Mouse (Mus musculus) CH12.LX (cell line): ENCODE measurements at regions not wholly inside any gene's neighbourhood (a gene's known extent, or its start where the extent isn't known, plus 50 kb on each side); places are given as distances from the start of the nearest gene placed in this dataset.

ENCODE experiments used
- DNase-seq: peaks from one replicate; pipeline ENCODE4 v3.0.0-alpha.2; 2013; ENCODE audit errors: extremely low read depth
- H3K27ac ChIP-seq: 2 replicates; pipeline ENCODE4 v1.5.1; 2012; ENCODE audit warnings: low read depth, mild to moderate bottlenecking, control low read depth, moderate library complexity; ENCODE audit not compliant: insufficient read depth
- H3K27me3 ChIP-seq: replicated peaks from 2 replicates; pipeline ENCODE3; 2012; ENCODE audit warnings: inconsistent platforms
- H3K36me3 ChIP-seq, 2 experiments: replicated peaks in 1 of 2; 2 replicates each; pipeline versions ENCODE3 to v1.6.1; 2012; ENCODE audit warnings: inconsistent platforms in 1 of 2, low read length in 1 of 2, mild to moderate bottlenecking in 1 of 2, mixed read lengths in 1 of 2, moderate library complexity in 1 of 2; ENCODE audit not compliant: control insufficient read depth in 1 of 2, insufficient read depth in 1 of 2
- H3K4me1 ChIP-seq, 2 experiments: 2 replicates each; pipeline ENCODE4 v1.6.1; 2012; ENCODE audit warnings: inconsistent platforms in 1 of 2, moderate library complexity in 1 of 2; ENCODE audit not compliant: insufficient read depth in 2 of 2, control insufficient read depth in 1 of 2
- H3K4me2 ChIP-seq: 2 replicates; pipeline ENCODE4 v1.6.1; 2012; ENCODE audit warnings: low read depth, mild to moderate bottlenecking, control low read depth; ENCODE audit not compliant: poor library complexity, insufficient read depth, severe bottlenecking
- H3K4me3 ChIP-seq, 3 experiments: fragments of 150-350 bp in 1 of 3; sonication (generic) in 1 of 3; replicated peaks in 1 of 3; 2 replicates each; pipeline versions ENCODE3 to v1.5.1; 2011 to 2012; ENCODE audit warnings: low read depth in 2 of 3, low read length in 2 of 3, mild to moderate bottlenecking in 2 of 3, moderate library complexity in 2 of 3, control low read depth in 1 of 3, improper control_type of control experiment in 1 of 3, inconsistent platforms in 1 of 3, mixed read lengths in 1 of 3; ENCODE audit not compliant: poor library complexity in 1 of 3
- H3K79me2 ChIP-seq: replicated peaks from 2 replicates; pipeline ENCODE4 v1.6.1; 2012; ENCODE audit warnings: mild to moderate bottlenecking, moderate library complexity; ENCODE audit not compliant: control insufficient read depth, poor library complexity, insufficient read depth, severe bottlenecking; ENCODE audit errors: extremely low read depth
- H3K9ac ChIP-seq: 2 replicates; pipeline ENCODE4 v1.6.1; 2012; ENCODE audit warnings: low read depth, mild to moderate bottlenecking, control low read depth, moderate library complexity; ENCODE audit not compliant: insufficient read depth
- H3K9me3 ChIP-seq: replicated peaks from 2 replicates; pipeline ENCODE3; 2012; ENCODE audit warnings: low read length, inconsistent platforms, mixed read lengths
- BHLHE40 ChIP-seq: IDR thresholded peaks from 2 replicates; pipeline ENCODE4 v1.6.1; 2011; ENCODE audit warnings: mild to moderate bottlenecking, low read depth, low read length, improper control_type of control experiment
- CHD1 ChIP-seq: IDR thresholded peaks from 2 replicates; pipeline ENCODE4 v1.6.1; 2012; ENCODE audit warnings: low read depth, low read length, improper control_type of control experiment, inconsistent platforms
- CHD2 ChIP-seq: IDR thresholded peaks from 2 replicates; pipeline ENCODE4 v1.6.1; 2011; ENCODE audit warnings: low read length, improper control_type of control experiment
- CTCF ChIP-seq, 2 experiments: IDR thresholded peaks in 1 of 2; conservative IDR thresholded peaks in 1 of 2; 2 replicates each; pipeline ENCODE4 v1.5.1; 2011 to 2012; ENCODE audit warnings: low read depth in 2 of 2, low read length in 2 of 2, improper control_type of control experiment in 1 of 2, inconsistent platforms in 1 of 2, mild to moderate bottlenecking in 1 of 2, moderate library complexity in 1 of 2
- E2F4 ChIP-seq: IDR thresholded peaks from 2 replicates; pipeline ENCODE4 v1.6.1; 2011; ENCODE audit warnings: low read depth, low read length, improper control_type of control experiment; ENCODE audit not compliant: insufficient replicate concordance
- ELF1 ChIP-seq: IDR thresholded peaks from 2 replicates; pipeline ENCODE4 v1.6.1; 2014; ENCODE audit warnings: low read depth, mild to moderate bottlenecking, inconsistent platforms, low read length, improper control_type of control experiment
- IRF4 ChIP-seq: IDR thresholded peaks from 2 replicates; pipeline ENCODE4 v1.6.1; 2014; ENCODE audit warnings: low read depth, mild to moderate bottlenecking, inconsistent platforms, low read length, improper control_type of control experiment
- JUN ChIP-seq: IDR thresholded peaks from 2 replicates; pipeline ENCODE4 v1.6.1; 2011; ENCODE audit warnings: low read depth, mild to moderate bottlenecking, low read length, improper control_type of control experiment, moderate library complexity; ENCODE audit not compliant: insufficient read depth
- JUND ChIP-seq: conservative IDR thresholded peaks from 2 replicates; pipeline ENCODE4 v1.6.1; 2011; ENCODE audit warnings: low read depth, low read length, improper control_type of control experiment
- MEF2A ChIP-seq: IDR thresholded peaks from 2 replicates; pipeline ENCODE4 v1.6.1; 2014; ENCODE audit warnings: low read depth, mild to moderate bottlenecking, inconsistent platforms, low read length, improper control_type of control experiment, borderline replicate concordance
- NELFE ChIP-seq: IDR thresholded peaks from 2 replicates; pipeline ENCODE4 v1.6.1; 2011; ENCODE audit warnings: low read depth, low read length, improper control_type of control experiment
- NRF1 ChIP-seq: IDR thresholded peaks from 2 replicates; pipeline ENCODE4 v1.6.1; 2014; ENCODE audit warnings: low read depth, mild to moderate bottlenecking, inconsistent platforms, low read length, improper control_type of control experiment, moderate library complexity
- PAX5 ChIP-seq: IDR thresholded peaks from 2 replicates; pipeline ENCODE4 v1.6.1; 2012; ENCODE audit warnings: low read length, inconsistent platforms, mixed read lengths
- RAD21 ChIP-seq: IDR thresholded peaks from 2 replicates; pipeline ENCODE4 v1.6.1; 2011; ENCODE audit warnings: low read depth, mild to moderate bottlenecking, low read length, improper control_type of control experiment, moderate library complexity
- RCOR1 ChIP-seq: conservative IDR thresholded peaks from 2 replicates; pipeline ENCODE4 v1.6.1; 2012; ENCODE audit warnings: low read depth, mild to moderate bottlenecking, inconsistent platforms, low read length, improper control_type of control experiment
- TCF12 ChIP-seq: IDR thresholded peaks from 2 replicates; pipeline ENCODE4 v1.6.1; 2014; ENCODE audit warnings: low read depth, mild to moderate bottlenecking, inconsistent platforms, low read length, improper control_type of control experiment
- USF2 ChIP-seq: conservative IDR thresholded peaks from 2 replicates; pipeline ENCODE4 v1.6.1; 2011; ENCODE audit warnings: low read depth, low read length, improper control_type of control experiment
- ZMIZ1 ChIP-seq: IDR thresholded peaks from 2 replicates; pipeline ENCODE4 v1.6.1; 2012; ENCODE audit warnings: low read depth, mild to moderate bottlenecking, inconsistent platforms, low read length, improper control_type of control experiment
- dilution Hi-C: fragments of 300-500 bp; cut with MboI; formaldehyde crosslinking; loops from 2 replicates; pipeline ENCODE4 v1.14.3; 2020; ENCODE audit warnings: low sequenced_read_pairs; ENCODE audit not compliant: extremely low pct_unique_long_range_greater_than_20kb, extremely low pct_ligation_motif_present
- in situ Hi-C: fragments of 300-500 bp; cut with MboI; formaldehyde crosslinking; loops from 3 replicates; pipeline ENCODE4 v1.14.3; 2019; ENCODE audit warnings: low sequenced_read_pairs, low pct_ligation_motif_present, low pct_unique_long_range_greater_than_20kb, mixed read lengths

GRCm38 (mm10) chr13:31488186-31488585, 67.7 kb upstream of the Foxq1 start:
- TF ChIP-seq BHLHE40 (no peak), IRF4 (no peak), NELFE (no peak), CHD2 (no peak), CHD1 (no peak), JUN (no peak), CTCF (conservative IDR thresholded peaks at IDR 0.05 in 1 of 2, IDR thresholded peaks at IDR 0.05 in 1 of 2; ENCODE audit: low read depth in 2 of 2, low read length in 2 of 2) (no peak), NRF1 (no peak), USF2 (no peak), RAD21 (no peak), MEF2A (no peak), TCF12 (no peak), PAX5 (no peak), ELF1 (no peak), JUND (no peak), ZMIZ1 (no peak), E2F4 (no peak), RCOR1 (no peak)
- TF ChIP-seq, all 38 proteins: peak for 0
- no peak overlapping the region for H3K4me2 ChIP-seq
- H3K4me1 ChIP-seq: peaks cover 4 to 8% of the 10 kb centered on the region in 2 experiments
- in situ Hi-C loops: no loop called here
- no peak overlapping the region for H3K9ac ChIP-seq
- no peaks in the 10 kb centered on the region for H3K9me3 ChIP-seq
- dilution Hi-C loops: no loop called here
- no peak for DNase-seq
- H3K4me3 ChIP-seq: no peak overlapping the region
- H3K79me2 ChIP-seq: no peaks in the 10 kb centered on the region
- H3K36me3 ChIP-seq: no peaks in the 10 kb centered on the region
- H3K27me3 ChIP-seq: no peaks in the 10 kb centered on the region
- H3K27ac ChIP-seq: no peak overlapping the region

GRCm38 (mm10) chr13:31503191-31503590, 52.7 kb upstream of the Foxq1 start:
- peak overlapping the region; percentile 61 for H3K4me2 ChIP-seq
- DNase-seq: no peak
- no peaks in the 10 kb centered on the region for H3K36me3 ChIP-seq
- in situ Hi-C loops: no loop called here
- H3K9me3 ChIP-seq: no peaks in the 10 kb centered on the region
- H3K4me3 ChIP-seq: peak overlapping the region in 1 of 3 experiments; percentile 46
- peaks cover 7 to 8% of the 10 kb centered on the region in 2 experiments for H3K4me1 ChIP-seq
- no peak overlapping the region for H3K9ac ChIP-seq
- peak; percentile 39; the same call in 1 of the 2 replicates for TF ChIP-seq BHLHE40
- TF ChIP-seq CHD2: no peak
- TF ChIP-seq, all 38 proteins: peak for 1
- H3K79me2 ChIP-seq: no peaks in the 10 kb centered on the region
- H3K27ac ChIP-seq: no peak overlapping the region
- no peaks in the 10 kb centered on the region for H3K27me3 ChIP-seq
- dilution Hi-C loops: no loop called here
